Mouse (Mus musculus) kidney, adult 2 months (tissue): ENCODE measurements around the gene Ntn3. TPM values are rescaled to one million over a fixed set of nuclear protein-coding genes. Genes with fewer than 3 reads are reported as not detected.

Source experiments
- DNase-seq: peaks from one replicate; pipeline ENCODE4 v3.0.0; 2021
- H3K27ac ChIP-seq: fragments of 200-500 bp; 2 replicates; pipeline ENCODE4 v1.5.1; 2012; ENCODE audit warnings: low read depth, low read length, control low read depth, inconsistent platforms; ENCODE audit not compliant: insufficient read depth
- H3K27me3 ChIP-seq: fragments of 200-500 bp; replicated peaks from 2 replicates; pipeline ENCODE4 v1.6.1; 2012; ENCODE audit warnings: mild to moderate bottlenecking, moderate library complexity, low read length, inconsistent platforms; ENCODE audit not compliant: control insufficient read depth, insufficient read depth
- H3K36me3 ChIP-seq: fragments of 200-500 bp; 2 replicates; pipeline ENCODE4 v1.6.1; 2012; ENCODE audit warnings: mild to moderate bottlenecking, moderate library complexity, low read length, inconsistent platforms; ENCODE audit not compliant: control insufficient read depth, insufficient read depth
- H3K4me1 ChIP-seq: fragments of 200-500 bp; 2 replicates; pipeline ENCODE4 v1.6.1; 2011; ENCODE audit warnings: low read length; ENCODE audit not compliant: control insufficient read depth, insufficient read depth
- H3K4me3 ChIP-seq: fragments of 200-500 bp; 2 replicates; pipeline ENCODE4 v1.5.1; 2011; ENCODE audit warnings: mild to moderate bottlenecking, low read depth, low read length, control low read depth; ENCODE audit not compliant: insufficient read depth
- CTCF ChIP-seq: fragments of 200-500 bp; conservative IDR thresholded peaks from 2 replicates; pipeline ENCODE4 v1.5.1; 2011; ENCODE audit warnings: low read depth, mild to moderate bottlenecking, control low read depth, low read length, moderate library complexity, mixed read lengths; ENCODE audit not compliant: insufficient read depth, insufficient read length
- POLR2A ChIP-seq: fragments of 200-500 bp; IDR thresholded peaks from one replicate; pipeline ENCODE4 v1.6.1; 2011; ENCODE audit warnings: low read depth, low read length, control low read depth
- WGBS: fragments of 180-500 bp; shearing (Covaris S2); methylation state at CpG from one replicate; pipeline ENCODE4 v1.1.7; 2018; 5-methylcytosine and 5-hydroxymethylcytosine counted together
- polyA plus RNA-seq: library from polyadenylated mRNA; depleted of rRNA; stranded (reverse); fragments of >200 nt; gene quantifications from 2 replicates; pipeline ENCODE4 v1.2.3, GENCODE M21; 2012; rRNA removed

Ntn3 gene
- polyA plus RNA-seq: 0.72 and 1.2 TPM in 2 replicates

- 11% methylated on average over 43 of the region's 43 CpGs for WGBS
- no peaks in the 10 kb centered on the region for H3K36me3 ChIP-seq
- peaks cover 8% of the 10 kb centered on the region; the same call in 1 of the 2 replicates for H3K4me1 ChIP-seq
- no peak within 1 kb of the TSS for H3K27ac ChIP-seq
- peak within 1 kb of the TSS; percentile 45 for H3K4me3 ChIP-seq
- no peaks in the 10 kb centered on the region for H3K27me3 ChIP-seq
- DNase-seq: peak; percentile 23
- TF ChIP-seq POLR2A (no peak), CTCF (no peak)
Observed at GRCm38 (mm10) chr17:24209043-24209915, at the start of gene Ntn3. Gene Ntn3 (minus strand): TSS chr17:24209531.

GRCm38 (mm10) chr17:24258981-24259380 is 49.6 kb upstream of the Ntn3 start:
- WGBS: 41% methylated on average over 4 of the region's 4 CpGs
- Histone ChIP-seq H3K27me3 (no peaks in the 10 kb centered on the region), H3K27ac (no peak overlapping the region), H3K36me3 (no peaks in the 10 kb centered on the region), H3K4me3 (no peak overlapping the region), H3K4me1 (no peaks in the 10 kb centered on the region)
- DNase-seq: peak; percentile 8
- TF ChIP-seq CTCF (no peak), POLR2A (no peak)

- H3K27ac ChIP-seq: no peak overlapping the region
- no peaks in the 10 kb centered on the region for H3K36me3 ChIP-seq
- TF ChIP-seq CTCF (no peak), POLR2A (no peak)
- no peaks in the 10 kb centered on the region for H3K27me3 ChIP-seq
- no peak overlapping the region for H3K4me3 ChIP-seq
- no peak for DNase-seq
- no peaks in the 10 kb centered on the region for H3K4me1 ChIP-seq
- WGBS: 96% methylated on average over 2 of the region's 2 CpGs
Observed at GRCm38 (mm10) chr17:24252329-24252728, 43.0 kb upstream of the Ntn3 start.

GRCm38 (mm10) chr17:24251320-24252069 is 42.2 kb upstream of the Ntn3 start, which contains the start of gene Ccnf:
Gene Ccnf (minus strand): TSS chr17:24251484.
- under 1% methylated on average over 48 of the region's 48 CpGs for WGBS
- Histone ChIP-seq H3K27me3 (no peaks in the 10 kb centered on the region), H3K27ac (no peak within 1 kb of the TSS), H3K4me3 (peak within 1 kb of the TSS; percentile 76), H3K36me3 (no peaks in the 10 kb centered on the region), H3K4me1 (no peaks in the 10 kb centered on the region)
- TF ChIP-seq POLR2A (no peak), CTCF (no peak)
- peak; percentile 99 for DNase-seq

GRCm38 (mm10) chr17:24250988-24251319 is 41.6 kb upstream of the Ntn3 start:
- H3K27me3 ChIP-seq: no peaks in the 10 kb centered on the region
- H3K27ac ChIP-seq: no peak overlapping the region
- no peaks in the 10 kb centered on the region for H3K36me3 ChIP-seq
- DNase-seq: no peak
- H3K4me1 ChIP-seq: no peaks in the 10 kb centered on the region
- under 1% methylated on average over 32 of the region's 32 CpGs for WGBS
- no peak for TF ChIP-seq CTCF
- TF ChIP-seq POLR2A: no peak
- peak overlapping the region; percentile 70 for H3K4me3 ChIP-seq

GRCm38 (mm10) chr17:24248641-24249040 is 39.3 kb upstream of the Ntn3 start:
- no peak overlapping the region for H3K4me3 ChIP-seq

GRCm38 (mm10) chr17:24244061-24244460 is 34.7 kb upstream of the Ntn3 start:
- H3K36me3 ChIP-seq: no peaks in the 10 kb centered on the region
- no peak overlapping the region for H3K27ac ChIP-seq
- no peak overlapping the region for H3K4me3 ChIP-seq
- no peaks in the 10 kb centered on the region for H3K27me3 ChIP-seq
- 98% methylated on average over 8 of the region's 8 CpGs for WGBS
- H3K4me1 ChIP-seq: no peaks in the 10 kb centered on the region
- no peak for DNase-seq
- TF ChIP-seq POLR2A (no peak), CTCF (no peak)

More at GRCm38 (mm10) chr17:24248641-24249040, 39.3 kb upstream of the Ntn3 start:
- Histone ChIP-seq H3K4me1 (no peaks in the 10 kb centered on the region), H3K27ac (no peak overlapping the region), H3K27me3 (no peaks in the 10 kb centered on the region), H3K36me3 (no peaks in the 10 kb centered on the region)
- WGBS: 95% methylated on average over 2 of the region's 2 CpGs
- no peak for DNase-seq
- TF ChIP-seq POLR2A (no peak), CTCF (no peak)
